15 mouse cellular contexts compared by ENCODE assay signal in genomic region chr15:62202781-62203375, GRCm38 (mm10).
DNase-seq lines count a peak whose midpoint lies in the region; ATAC-seq and TF ChIP-seq lines count a peak whose summit lies in the region.
"Had no signal": no experiment of that assay in that cellular context is flagged by ENCODE, and none has a peak within 500 bp of the region (broad histone marks: within the 10 kb centered on the region; RNA-seq: fewer than 3 reads in every experiment).

No protein-coding gene starts in this region.

- no peak overlapping the region for H3K9ac ChIP-seq in liver, postnatal 0 days (replicated peaks)
- H3K9ac ChIP-seq in liver, embryonic 12.5 days: no peak overlapping the region
- H3K9ac ChIP-seq: intestine, embryonic 15.5 days; limb, embryonic 15.5 days had no signal

- H3K36me3 ChIP-seq in liver, postnatal 0 days (replicated peaks; ENCODE audit: insufficient read depth, low read length): no peaks in the 10 kb centered on the region
- H3K36me3 ChIP-seq in liver, embryonic 12.5 days: peaks cover 27% of the 10 kb centered on the region
- H3K36me3 ChIP-seq: intestine, embryonic 15.5 days; limb, embryonic 15.5 days had no signal

- WGBS in liver, postnatal 0 days (ENCODE audit: insufficient replicate concordance): 77% methylated on average over 10 of the region's 10 CpGs
- 80% methylated on average over 10 of the region's 10 CpGs for WGBS in liver, embryonic 12.5 days (ENCODE audit: insufficient replicate concordance)

- H3K27ac ChIP-seq in liver, postnatal 0 days (ENCODE audit: low read depth): no peak overlapping the region
- H3K27ac ChIP-seq in liver, embryonic 12.5 days: no peak overlapping the region
- H3K27ac ChIP-seq: intestine, embryonic 15.5 days; left cerebral cortex, adult 2 months; limb, embryonic 15.5 days had no signal

- intact Hi-C loops in heart, postnatal 36 days (cut with DNase I): no loop called here

- TF ChIP-seq EP300 in liver, postnatal 0 days (IDR thresholded peaks at IDR 0.05; ENCODE audit: low read depth): peak; percentile 72; the same call in 1 of the 2 replicates

- H3K27me3 ChIP-seq in liver, postnatal 0 days (ENCODE audit: insufficient read depth, low read length): no peaks in the 10 kb centered on the region
- no peaks in the 10 kb centered on the region for H3K27me3 ChIP-seq in liver, embryonic 12.5 days (replicated peaks)
- H3K27me3 ChIP-seq: intestine, embryonic 15.5 days; limb, embryonic 15.5 days; Patski had no signal

- DNase-seq in adrenal gland, postnatal 10 days: peak; percentile 60
- DNase-seq in adrenal gland, postnatal 4 days (ENCODE audit: low spot score in 2 of 2): no peak
- DNase-seq in liver, postnatal 0 days: peak; percentile 27
- DNase-seq in heart, postnatal 36 days: peak; percentile 47 to 59
- peak; percentile 35 for DNase-seq in testis, postnatal 14 days (ENCODE audit: low spot score)
- no peak for DNase-seq in retina, embryonic 14.5 days (ENCODE audit: low spot score)
- no peak for DNase-seq in cerebellum, adult 8-10 months
- DNase-seq: cerebellum, postnatal 25 days; right cerebral cortex, postnatal 14 days had no signal

- H3K4me3 ChIP-seq in liver, postnatal 0 days (ENCODE audit: low read depth, low read length): no peak overlapping the region
- H3K4me3 ChIP-seq in liver, embryonic 12.5 days: no peak overlapping the region
- H3K4me3 ChIP-seq: intestine, embryonic 15.5 days; left cerebral cortex, adult 2 months; limb, embryonic 15.5 days had no signal

- 0 out of 2 replicates have a peak, but pooled peaks have one; percentile 2 for TF ChIP-seq CTCF in liver, postnatal 0 days (IDR thresholded peaks at IDR 0.05; ENCODE audit: low read depth)

- 0 out of 2 replicates have a peak, but pooled peaks cover 3% of the 10 kb centered on the region for H3K4me1 ChIP-seq in liver, postnatal 0 days (ENCODE audit: insufficient read depth)
- H3K4me1 ChIP-seq in liver, embryonic 12.5 days: peaks cover 27% of the 10 kb centered on the region

- peak; percentile 16; the same call in 1 of the 2 replicates for ATAC-seq in liver, postnatal 0 days
- ATAC-seq in liver, embryonic 12.5 days: no peak
- ATAC-seq: forebrain, embryonic 16.5 days; intestine, embryonic 15.5 days; Patski had no signal

- no peak overlapping the region for H3K4me2 ChIP-seq in liver, postnatal 0 days (ENCODE audit: low read depth, low read length)
- no peak overlapping the region for H3K4me2 ChIP-seq in liver, embryonic 12.5 days
- H3K4me2 ChIP-seq: intestine, embryonic 15.5 days; limb, embryonic 15.5 days had no signal

- peaks cover 3% of the 10 kb centered on the region; the same call in 1 of the 2 replicates for H3K9me3 ChIP-seq in liver, postnatal 0 days (ENCODE audit: low read length)
- 0 out of 2 replicates have a peak, but pooled peaks cover 4% of the 10 kb centered on the region for H3K9me3 ChIP-seq in liver, embryonic 12.5 days (replicated peaks)
- H3K9me3 ChIP-seq: intestine, embryonic 15.5 days; limb, embryonic 15.5 days had no signal

Comparison
In these comparisons a context has a peak if more than half of its experiments do, and no peak if none do; other contexts are left out.
1. DNase-seq: peak in adrenal gland, postnatal 10 days (single experiment), liver, postnatal 0 days (single experiment), heart, postnatal 36 days (2 of 2) and testis, postnatal 14 days (single experiment); none in adrenal gland, postnatal 4 days (0 of 2), retina, embryonic 14.5 days (single experiment) and cerebellum, adult 8-10 months (single experiment).